Mouse (Mus musculus) right cerebral cortex, postnatal 14 days (tissue): ENCODE data around the gene Ptprn2.
A peak's percentile ranks its signal among the peaks of the same experiment; 100 is the strongest.

Experiments used
- DNase-seq: peaks from one replicate; pipeline ENCODE4 v3.0.0; 2022

Gene Ptprn2

GRCm38 (mm10) chr12:117016753-117017595, 531.5 kb downstream of the Ptprn2 start:
- DNase-seq: no peak

GRCm38 (mm10) chr12:117017912-117018311, 532.4 kb downstream of the Ptprn2 start:
- DNase-seq: no peak

- no peak for DNase-seq
Measured at GRCm38 (mm10) chr12:117023235-117023634, 537.7 kb downstream of the Ptprn2 start.

- DNase-seq: no peak
Measured at GRCm38 (mm10) chr12:117024916-117025315, 539.4 kb downstream of the Ptprn2 start.

GRCm38 (mm10) chr12:117025676-117026075, 540.2 kb downstream of the Ptprn2 start:
- DNase-seq: no peak

GRCm38 (mm10) chr12:117027351-117027750, 541.8 kb downstream of the Ptprn2 start:
- no peak for DNase-seq

- no peak for DNase-seq
Measured at GRCm38 (mm10) chr12:117028333-117028961, 542.9 kb downstream of the Ptprn2 start.

- no peak for DNase-seq
Measured at GRCm38 (mm10) chr12:117033172-117033571, 547.7 kb downstream of the Ptprn2 start.

- DNase-seq: no peak
Measured at GRCm38 (mm10) chr12:117034506-117034905, 549.0 kb downstream of the Ptprn2 start.

GRCm38 (mm10) chr12:117035243-117035642, 549.7 kb downstream of the Ptprn2 start:
- peak; percentile 69 for DNase-seq

GRCm38 (mm10) chr12:117039411-117039810, 553.9 kb downstream of the Ptprn2 start:
- no peak for DNase-seq

GRCm38 (mm10) chr12:117041409-117041808, 555.9 kb downstream of the Ptprn2 start:
- no peak for DNase-seq

GRCm38 (mm10) chr12:117042706-117043105, 557.2 kb downstream of the Ptprn2 start:
- no peak for DNase-seq

- no peak for DNase-seq
Measured at GRCm38 (mm10) chr12:117047384-117048251, 562.1 kb downstream of the Ptprn2 start.

GRCm38 (mm10) chr12:117049829-117050228, 564.3 kb downstream of the Ptprn2 start:
- DNase-seq: no peak

- DNase-seq: no peak
Measured at GRCm38 (mm10) chr12:117053223-117053850, 567.8 kb downstream of the Ptprn2 start.

GRCm38 (mm10) chr12:117053851-117054769, 568.6 kb downstream of the Ptprn2 start:
- DNase-seq: no peak

GRCm38 (mm10) chr12:117054925-117055570, 569.5 kb downstream of the Ptprn2 start:
- DNase-seq: no peak

GRCm38 (mm10) chr12:117058184-117058958, 572.9 kb downstream of the Ptprn2 start:
- DNase-seq: no peak

- no peak for DNase-seq
Measured at GRCm38 (mm10) chr12:117058975-117059374, 573.5 kb downstream of the Ptprn2 start.
